Mouse (Mus musculus) lung, embryonic 16.5 days (tissue): ENCODE data around the gene Gtse1. TPM values are rescaled to one million over a fixed set of nuclear protein-coding genes. Genes with fewer than 3 reads are reported as not detected.
A peak's percentile ranks its signal among the peaks of the same experiment; 100 is the strongest.

Source experiments
- ATAC-seq: fragments of 200-750 bp; cut with Nextera tagmentation; 2 replicates; pipeline ENCODE4 v1.8.0; 2017; ENCODE audit warnings: low read depth, mild to moderate bottlenecking, moderate library complexity
- H3K27ac ChIP-seq: fragments of 300-500 bp; sonication (generic); 2 replicates; pipeline ENCODE4 v1.5.1; 2014; ENCODE audit warnings: mild to moderate bottlenecking, control low read depth, low read length
- H3K27me3 ChIP-seq: fragments of 300-500 bp; sonication (generic); 2 replicates; pipeline ENCODE4 v1.6.1; 2014; ENCODE audit warnings: low read depth, low read length, mixed read lengths; ENCODE audit not compliant: control insufficient read depth, insufficient read depth
- H3K36me3 ChIP-seq: fragments of 300-500 bp; sonication (generic); 2 replicates; pipeline ENCODE4 v1.6.1; 2014; ENCODE audit warnings: low read length; ENCODE audit not compliant: control insufficient read depth, insufficient read depth
- H3K4me1 ChIP-seq: fragments of 300-500 bp; sonication (generic); replicated peaks from 2 replicates; pipeline ENCODE4 v1.6.1; 2014; ENCODE audit warnings: low read length, mixed read lengths; ENCODE audit not compliant: control insufficient read depth, insufficient read depth
- H3K4me2 ChIP-seq: fragments of 300-500 bp; sonication (generic); 2 replicates; pipeline ENCODE4 v1.6.1; 2014; ENCODE audit warnings: low read depth, low read length, control low read depth
- H3K4me3 ChIP-seq: fragments of 300-500 bp; sonication (generic); 2 replicates; pipeline ENCODE4 v1.5.1; 2014; ENCODE audit warnings: mild to moderate bottlenecking, low read length, control low read depth
- H3K9ac ChIP-seq: fragments of 300-500 bp; sonication (generic); 2 replicates; pipeline ENCODE4 v1.6.1; 2014; ENCODE audit warnings: low read length, control low read depth
- H3K9me3 ChIP-seq: fragments of 300-500 bp; sonication (generic); 2 replicates; pipeline ENCODE4 v1.6.1; 2016; ENCODE audit warnings: low read length; ENCODE audit not compliant: control insufficient read depth
- WGBS: fragments of 180-500 bp; shearing (Covaris S2); extraction: QIAGEN DNeasy Blood & Tissue Kit; methylation state at CpG from one replicate; pipeline ENCODE4 v1.1.7; 2014; 5-methylcytosine and 5-hydroxymethylcytosine counted together
- polyA plus RNA-seq: library from polyadenylated mRNA; unstranded; fragments of >200 nt; fragmentation: Nextera tagmentation; extraction: Ambion mirVana; gene quantifications from 2 replicates; pipeline ENCODE4 v1.2.1, GENCODE M21; 2015

The Gtse1 gene
- polyA plus RNA-seq, 1 experiment from 2014 or later = 32.5 TPM

GRCm38 (mm10) chr15:85908660-85909491 lies 49.3 kb downstream of the Gtse1 start:
- H3K4me2 ChIP-seq = no peak overlapping the region
- H3K9me3 ChIP-seq = no peaks in the 10 kb centered on the region
- WGBS = 83% methylated on average over 7 of the region's 7 CpGs
- peaks cover 2% of the 10 kb centered on the region for H3K36me3 ChIP-seq
- no peak overlapping the region for H3K9ac ChIP-seq
- no peak overlapping the region for H3K27ac ChIP-seq
- ATAC-seq = no peak
- no peaks in the 10 kb centered on the region for H3K27me3 ChIP-seq
- H3K4me1 ChIP-seq = peaks cover 9% of the 10 kb centered on the region
- H3K4me3 ChIP-seq = no peak overlapping the region

GRCm38 (mm10) chr15:85909492-85909829 lies 49.9 kb downstream of the Gtse1 start:
- ATAC-seq = no peak
- Histone ChIP-seq H3K27ac (0 out of 2 replicates have a peak overlapping the region, but pooled peaks have one; percentile 58), H3K4me2 (no peak overlapping the region), H3K9me3 (no peaks in the 10 kb centered on the region), H3K4me3 (no peak overlapping the region), H3K4me1 (peaks cover 9% of the 10 kb centered on the region), H3K9ac (no peak overlapping the region), H3K36me3 (peaks cover 2% of the 10 kb centered on the region), H3K27me3 (no peaks in the 10 kb centered on the region)
- WGBS = 64% methylated on average over 3 of the region's 3 CpGs

GRCm38 (mm10) chr15:85909931-85910330 lies 50.4 kb downstream of the Gtse1 start:
- Histone ChIP-seq H3K4me3 (no peak overlapping the region), H3K27ac (peak overlapping the region; percentile 58), H3K4me1 (peaks cover 9% of the 10 kb centered on the region), H3K9me3 (no peaks in the 10 kb centered on the region), H3K27me3 (no peaks in the 10 kb centered on the region), H3K9ac (no peak overlapping the region), H3K36me3 (peaks cover 2% of the 10 kb centered on the region), H3K4me2 (no peak overlapping the region)
- peak; percentile 47; the same call in 1 of the 2 replicates for ATAC-seq
- 18% methylated on average over 10 of the region's 10 CpGs for WGBS

- Histone ChIP-seq H3K36me3 (peaks cover 2% of the 10 kb centered on the region), H3K9ac (no peak overlapping the region), H3K4me2 (no peak overlapping the region), H3K9me3 (no peaks in the 10 kb centered on the region), H3K4me1 (peaks cover 9% of the 10 kb centered on the region), H3K27ac (no peak overlapping the region), H3K27me3 (no peaks in the 10 kb centered on the region), H3K4me3 (no peak overlapping the region)
- no peak for ATAC-seq
- 18% methylated on average over 2 of the region's 2 CpGs for WGBS
Measured at GRCm38 (mm10) chr15:85913605-85914004, 54.1 kb downstream of the Gtse1 start.

DNA sequence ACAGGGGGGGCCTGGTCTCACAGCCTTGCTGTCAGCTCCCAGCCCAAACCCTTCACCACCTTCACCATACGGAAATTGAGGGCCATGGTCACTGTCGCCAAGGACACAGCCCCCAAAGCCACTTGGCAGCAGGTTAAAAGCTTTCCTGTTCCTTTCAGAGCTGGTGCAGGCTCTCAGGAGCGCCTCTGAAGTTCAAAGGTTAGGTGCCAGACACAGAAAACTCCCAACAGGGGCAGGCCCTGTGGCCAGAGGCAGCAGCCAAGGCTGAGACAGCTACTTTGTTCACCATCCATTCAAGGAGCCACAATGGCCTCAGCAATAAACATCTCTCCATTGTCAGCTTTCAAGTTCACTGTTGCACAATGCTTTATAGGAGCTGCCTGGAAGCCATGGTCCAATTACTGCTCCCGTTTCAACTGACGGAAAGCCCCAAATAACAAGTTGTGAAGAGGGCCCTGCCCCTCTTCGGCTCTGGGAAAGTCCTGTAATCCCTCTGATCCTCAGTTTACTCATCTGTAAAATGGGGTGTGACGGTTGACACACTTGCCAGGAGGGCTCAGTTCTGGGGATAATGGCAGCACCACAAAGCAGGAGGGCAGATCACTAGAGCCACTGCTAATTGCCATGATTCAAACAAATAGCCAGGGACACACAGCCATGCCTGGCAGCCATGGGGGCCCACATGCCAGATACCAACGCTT lies 59.8 kb downstream of the Gtse1 start:
- Histone ChIP-seq H3K27me3 (no peaks in the 10 kb centered on the region), H3K9me3 (no peaks in the 10 kb centered on the region), H3K4me2 (no peak overlapping the region), H3K9ac (no peak overlapping the region), H3K4me3 (no peak overlapping the region), H3K4me1 (no peaks in the 10 kb centered on the region), H3K36me3 (no peaks in the 10 kb centered on the region; the same call in 1 of the 2 replicates), H3K27ac (no peak overlapping the region)
- 55% methylated on average over 8 of the region's 8 CpGs for WGBS
- ATAC-seq = no peak

DNA sequence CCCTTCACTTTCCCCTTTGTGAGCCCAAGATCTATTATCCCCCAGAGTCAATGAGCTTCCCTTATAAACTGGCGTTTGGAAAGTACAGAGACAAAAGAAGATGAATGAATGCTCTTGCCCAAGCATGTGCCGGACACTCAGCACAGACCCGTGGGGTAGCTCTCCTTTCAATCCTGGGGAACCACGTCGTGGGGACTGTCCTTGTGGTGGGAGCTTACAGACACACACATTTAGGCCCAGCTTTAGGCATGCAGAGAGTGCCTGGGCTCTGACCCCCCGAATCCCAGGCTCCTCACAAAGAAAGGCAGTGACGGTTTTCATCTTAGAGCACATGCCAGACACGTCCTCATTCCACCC lies 60.3 kb downstream of the Gtse1 start:
- no peak overlapping the region for H3K4me2 ChIP-seq
- no peaks in the 10 kb centered on the region for H3K27me3 ChIP-seq
- 71% methylated on average over 8 of the region's 8 CpGs for WGBS
- no peak overlapping the region for H3K4me3 ChIP-seq
- ATAC-seq = no peak
- H3K4me1 ChIP-seq = no peaks in the 10 kb centered on the region
- H3K9ac ChIP-seq = no peak overlapping the region
- H3K9me3 ChIP-seq = no peaks in the 10 kb centered on the region
- no peaks in the 10 kb centered on the region; the same call in 1 of the 2 replicates for H3K36me3 ChIP-seq
- no peak overlapping the region for H3K27ac ChIP-seq

- no peak overlapping the region for H3K9ac ChIP-seq
- WGBS = 88% methylated on average over 11 of the region's 11 CpGs
- H3K36me3 ChIP-seq = peaks cover 2% of the 10 kb centered on the region; the same call in 1 of the 2 replicates
- no peak overlapping the region for H3K27ac ChIP-seq
- H3K4me1 ChIP-seq = no peaks in the 10 kb centered on the region
- H3K4me2 ChIP-seq = no peak overlapping the region
- H3K27me3 ChIP-seq = no peaks in the 10 kb centered on the region
- H3K4me3 ChIP-seq = no peak overlapping the region
- no peak for ATAC-seq
- no peaks in the 10 kb centered on the region for H3K9me3 ChIP-seq
Measured at GRCm38 (mm10) chr15:85921855-85922254, 62.3 kb downstream of the Gtse1 start.

Other genes starting within 250 kb of the Gtse1 start
- gene Ppara, start 124.8 kb upstream of the Gtse1 start, polyA plus RNA-seq = 5.2 and 5.9 TPM in 2 replicates
- 33.8 and 43.5 TPM in 2 replicates for gene Cdpf1, start 48.0 kb upstream of the Gtse1 start, polyA plus RNA-seq
- gene Pkdrej, start 38.0 kb upstream of the Gtse1 start, polyA plus RNA-seq = 0.10 and 0.14 TPM in 2 replicates
- gene Ttc38, start 27.4 kb upstream of the Gtse1 start, polyA plus RNA-seq = 6.4 and 6.8 TPM in 2 replicates
- gene Trmu, start 19.6 kb downstream of the Gtse1 start, polyA plus RNA-seq = 41.6 and 48.8 TPM in 2 replicates
- gene Celsr1, start 174.0 kb downstream of the Gtse1 start, polyA plus RNA-seq = 3.5 and 3.6 TPM in 2 replicates
- gene Gramd4, start 197.9 kb downstream of the Gtse1 start, polyA plus RNA-seq = 9.2 and 11.2 TPM in 2 replicates